Mouse (Mus musculus) mouse embryonic stem cell (cell line): Measurements from ENCODE around the gene Piezo1.

ENCODE experiments used
- in situ Hi-C, 2 experiments: fragments of 300-500 bp; cut with MboI; formaldehyde crosslinking; loops; 1 replicate in 1 of 2; 3 replicates in 1 of 2; pipeline ENCODE4 v1.14.3; 2019 to 2020; ENCODE audit warnings: low sequenced_read_pairs in 2 of 2, low pct_unique_long_range_greater_than_20kb in 1 of 2, mixed read lengths in 1 of 2; ENCODE audit not compliant: unreplicated experiment in 1 of 2

The Piezo1 gene

DNA sequence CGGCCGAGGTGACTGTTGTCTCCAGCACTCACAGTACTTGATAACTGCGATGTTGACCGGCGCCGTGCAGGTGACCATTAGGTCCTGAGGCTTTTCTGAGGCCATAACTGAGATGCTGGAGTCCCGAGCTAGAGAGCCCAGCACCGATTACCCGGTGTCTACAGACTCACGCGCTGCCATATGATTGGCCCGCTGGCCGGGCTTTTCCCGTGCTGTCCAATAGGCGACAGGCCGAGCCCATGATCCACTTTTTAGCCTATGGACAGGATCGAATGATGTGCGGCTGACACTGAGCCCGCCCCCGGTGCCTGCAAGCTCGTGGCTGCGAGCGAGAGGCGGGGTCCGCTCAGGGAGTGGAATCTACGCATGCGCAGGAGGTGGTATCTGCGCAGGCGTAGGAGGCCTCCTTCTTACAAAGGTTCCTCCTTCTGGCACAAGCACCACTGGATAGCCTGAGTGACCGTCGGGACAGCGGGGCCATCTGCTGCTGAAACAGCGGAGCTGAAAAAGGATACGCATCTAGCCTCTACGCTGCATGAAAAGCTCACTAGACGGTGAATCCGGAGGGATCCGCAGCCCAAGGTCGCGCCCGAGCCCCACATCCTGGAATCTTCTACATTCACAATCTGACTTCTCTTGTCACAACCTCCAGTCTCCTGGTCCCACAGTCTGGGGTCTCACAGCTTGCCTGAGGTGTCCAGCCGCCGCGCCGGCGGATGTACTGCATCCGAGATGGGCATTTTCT lies 107.7 kb downstream of the Piezo1 start, which contains the start of gene Mvd:
TSS of gene Mvd (minus strand) at position 161 of the 745 bp plus-strand sequence.
- in situ Hi-C loops, result no loop called here

DNA sequence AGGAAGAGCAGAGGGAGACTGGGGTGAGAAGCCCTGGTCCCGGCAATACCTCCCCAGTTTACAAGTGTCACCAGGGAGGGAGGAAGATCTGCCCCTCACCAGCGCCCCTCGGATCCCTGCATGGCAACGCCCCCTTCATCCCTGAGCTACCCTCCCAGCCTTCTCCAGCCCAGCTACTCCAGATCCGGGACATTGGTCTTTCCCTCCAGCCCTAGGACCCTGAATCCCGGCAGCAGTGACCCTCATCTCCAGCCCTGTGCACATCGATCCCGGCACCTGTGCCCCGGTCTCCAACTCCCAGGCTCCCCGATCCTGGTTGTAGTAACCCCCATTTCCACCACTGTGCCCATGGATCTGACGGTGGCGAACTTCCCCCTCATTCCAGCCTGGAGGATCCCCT lies 108.3 kb downstream of the Piezo1 start:
- in situ Hi-C loops, result no loop called here

DNA sequence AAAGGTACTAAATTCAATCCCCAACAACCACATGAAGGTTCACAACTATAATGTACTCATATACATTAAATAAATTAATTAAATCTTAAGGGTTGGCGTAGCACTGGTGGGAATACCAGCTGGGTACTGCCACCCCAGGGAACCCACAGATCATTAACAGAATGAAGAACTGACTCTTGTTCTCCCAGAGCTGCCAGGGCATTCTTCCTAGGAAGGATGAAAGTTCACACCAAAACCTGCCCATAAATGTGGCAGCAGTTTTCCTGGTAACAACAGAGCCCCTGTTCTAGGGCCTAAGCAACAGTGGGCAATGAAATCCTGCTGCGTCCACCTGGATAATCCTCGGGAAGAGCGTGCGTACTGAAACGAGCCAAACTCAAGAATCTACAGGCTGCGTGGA lies 108.8 kb downstream of the Piezo1 start:
- in situ Hi-C loops, result no loop called here

DNA sequence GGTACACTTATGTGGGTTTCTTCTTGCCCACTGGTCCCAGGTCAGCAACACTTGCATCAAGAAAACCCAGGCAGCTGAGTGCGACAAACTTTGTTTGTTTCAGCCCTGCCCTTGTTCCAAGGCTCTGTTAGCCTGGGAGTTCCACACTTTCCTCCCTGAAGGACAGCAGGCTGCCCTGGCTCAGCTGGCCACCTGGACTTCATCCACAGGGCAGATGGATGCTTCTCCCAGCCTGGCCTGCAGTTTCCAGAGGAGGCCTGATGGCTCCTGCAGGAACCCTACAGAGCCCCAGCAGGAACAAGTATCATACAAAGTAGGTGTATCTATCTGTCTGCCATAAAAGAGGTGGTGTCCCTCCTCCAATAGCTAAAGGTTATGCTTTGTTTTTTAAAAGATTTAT lies 109.8 kb downstream of the Piezo1 start:
- in situ Hi-C loops, result no loop called here

GRCm38 (mm10) chr8:122439336-122439735 lies 111.8 kb downstream of the Piezo1 start:
- in situ Hi-C loops, result no loop called here

- in situ Hi-C loops, result no loop called here
Measured at GRCm38 (mm10) chr8:122437708-122438331, 113.3 kb downstream of the Piezo1 start.

DNA sequence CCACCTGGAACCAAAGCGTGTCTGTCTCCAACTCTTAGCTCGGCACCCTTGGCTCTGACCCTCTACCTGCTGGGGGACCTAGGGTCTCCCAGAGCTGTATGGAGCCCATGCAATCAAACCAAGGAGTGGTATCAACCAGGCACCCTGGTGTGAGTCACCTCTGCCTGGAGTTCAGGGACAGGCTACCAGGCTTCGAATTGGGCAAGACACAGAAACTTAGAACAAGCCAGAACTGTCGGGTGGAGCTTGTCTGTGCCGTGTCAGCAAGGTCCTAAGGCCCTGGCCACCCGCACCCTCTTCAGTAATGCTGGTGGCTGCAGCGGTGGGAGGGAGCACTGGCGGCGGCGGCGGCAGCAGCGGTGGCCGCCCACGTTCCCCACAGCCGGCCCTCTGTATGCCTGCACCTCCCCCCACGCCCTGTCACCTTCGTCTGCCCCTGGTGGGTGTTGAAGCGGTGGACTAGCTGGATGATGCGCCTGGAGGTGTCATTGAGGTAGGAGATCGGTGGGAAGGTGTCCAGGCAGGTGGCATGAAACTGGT lies 114.5 kb downstream of the Piezo1 start:
- in situ Hi-C loops, result no loop called here

DNA sequence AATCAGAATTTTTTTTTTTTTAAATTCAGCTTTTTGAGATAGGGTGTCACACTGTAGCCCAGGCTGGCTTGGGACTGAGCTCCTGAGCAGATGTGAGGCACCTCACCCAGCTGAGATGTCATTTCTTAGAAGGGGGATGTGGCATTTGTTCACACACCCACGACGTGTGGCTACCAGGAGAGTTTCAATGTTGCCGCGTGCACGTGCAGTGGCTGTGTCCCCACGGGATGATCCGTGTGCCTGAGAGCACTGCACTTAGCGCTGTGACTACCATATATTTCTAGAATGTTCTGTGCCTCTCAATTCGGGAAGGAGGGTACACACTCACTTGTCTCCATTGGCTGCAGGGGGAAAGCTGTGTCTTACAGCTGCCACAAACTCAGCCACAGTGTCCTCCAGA lies 115.0 kb downstream of the Piezo1 start:
- in situ Hi-C loops, result no loop called here

GRCm38 (mm10) chr8:122435375-122435774 lies 115.8 kb downstream of the Piezo1 start:
- in situ Hi-C loops, result no loop called here

- in situ Hi-C loops, result no loop called here
Measured at GRCm38 (mm10) chr8:122433269-122433905, 117.7 kb downstream of the Piezo1 start.

GRCm38 (mm10) chr8:122432443-122433268 lies 118.5 kb downstream of the Piezo1 start, which contains the start of gene Cyba:
Cyba (minus strand) TSS chr8:122432930.
- in situ Hi-C loops, result no loop called here
